Mouse (Mus musculus): Measurements from ENCODE around the gene BC028528. TPM values are rescaled to one million over a fixed set of nuclear protein-coding genes. Genes with fewer than 3 reads are reported as not detected.

BC028528 gene
- polyA plus RNA-seq, 1 experiment from 2014 or later: 10.2 TPM

DNA sequence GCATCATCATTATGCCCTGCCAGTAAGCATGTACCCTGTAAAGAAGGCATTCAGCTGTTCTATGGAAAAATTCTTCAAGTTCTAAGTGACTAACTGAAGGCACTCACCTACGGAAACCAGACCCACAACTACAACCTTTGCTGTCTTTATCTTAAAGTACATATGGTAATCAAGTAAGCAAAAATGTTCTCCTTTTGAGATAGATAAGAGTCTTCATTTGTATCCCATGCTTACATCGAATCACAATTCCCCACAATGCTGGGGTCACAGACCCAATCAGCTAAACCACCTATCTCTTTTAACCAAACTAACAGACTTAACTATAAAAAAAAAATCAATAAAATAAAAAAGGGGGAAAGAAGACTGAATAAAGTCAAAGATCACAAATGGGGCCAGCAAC is 52.6 kb downstream of the BC028528 start:
- H3K4me3 ChIP-seq: no peak overlapping the region
- peaks cover 88% of the 10 kb centered on the region for H3K36me3 ChIP-seq
- WGBS: 96% methylated on average over 2 of the region's 2 CpGs

More for the DNA sequence above, 52.6 kb downstream of the BC028528 start:
- no peaks in the 10 kb centered on the region for H3K9me3 ChIP-seq
- H3K4me1 ChIP-seq: no peaks in the 10 kb centered on the region
- H3K4me2 ChIP-seq (replicated peaks): no peak overlapping the region
- no peak for ATAC-seq (ENCODE audit: low FRiP score, low read depth)
- no peak overlapping the region for H3K9ac ChIP-seq (replicated peaks)
- H3K27ac ChIP-seq (replicated peaks): no peak overlapping the region
- H3K27me3 ChIP-seq: no peaks in the 10 kb centered on the region

Other genes with a start within 250 kb of the BC028528 start
- 74.3 and 88.9 TPM in 2 replicates for gene Mcl1, start 233.2 kb downstream of the BC028528 start, polyA plus RNA-seq (2016; fragmentation: Nextera tagmentation; extraction: Ambion mirVana)
- gene Adamtsl4, start 204.1 kb downstream of the BC028528 start, polyA plus RNA-seq (2016; fragmentation: Nextera tagmentation; extraction: Ambion mirVana): 1.3 and 1.5 TPM in 2 replicates
- gene Ecm1, start 152.4 kb downstream of the BC028528 start, polyA plus RNA-seq (2016; fragmentation: Nextera tagmentation; extraction: Ambion mirVana): 12.8 and 14.2 TPM in 2 replicates
- gene Tars2, start 131.8 kb downstream of the BC028528 start, polyA plus RNA-seq (2016; fragmentation: Nextera tagmentation; extraction: Ambion mirVana): 50.5 and 52.3 TPM in 2 replicates
- 29.2 and 29.4 TPM in 2 replicates for gene Rprd2, start 73.1 kb downstream of the BC028528 start, polyA plus RNA-seq (2016; fragmentation: Nextera tagmentation; extraction: Ambion mirVana)
- gene Prpf3, start 36.1 kb downstream of the BC028528 start, polyA plus RNA-seq (2016; fragmentation: Nextera tagmentation; extraction: Ambion mirVana): 55.8 and 61.1 TPM in 2 replicates
- gene Mrps21, start 20.5 kb downstream of the BC028528 start, polyA plus RNA-seq (2016; fragmentation: Nextera tagmentation; extraction: Ambion mirVana): 341 and 343 TPM in 2 replicates
- gene Ciart, start 9.8 kb downstream of the BC028528 start, polyA plus RNA-seq (2016; fragmentation: Nextera tagmentation; extraction: Ambion mirVana): 3.9 and 4.7 TPM in 2 replicates
- gene Aph1a, start 2.0 kb upstream of the BC028528 start, polyA plus RNA-seq (2016; fragmentation: Nextera tagmentation; extraction: Ambion mirVana): 29.7 and 33.8 TPM in 2 replicates
- 19.2 and 19.5 TPM in 2 replicates for gene Car14, start 12.7 kb upstream of the BC028528 start, polyA plus RNA-seq (2016; fragmentation: Nextera tagmentation; extraction: Ambion mirVana)
- 328 and 374 TPM in 2 replicates for gene Anp32e, start 37.2 kb upstream of the BC028528 start, polyA plus RNA-seq (2016; fragmentation: Nextera tagmentation; extraction: Ambion mirVana)
- 80.1 and 82.5 TPM in 2 replicates for gene Plekho1, start 104.0 kb upstream of the BC028528 start, polyA plus RNA-seq (2016; fragmentation: Nextera tagmentation; extraction: Ambion mirVana)
- 39.7 and 51.2 TPM in 2 replicates for gene Vps45, start 166.5 kb upstream of the BC028528 start, polyA plus RNA-seq (2016; fragmentation: Nextera tagmentation; extraction: Ambion mirVana)
- gene Otud7b, start 212.5 kb upstream of the BC028528 start, polyA plus RNA-seq (2016; fragmentation: Nextera tagmentation; extraction: Ambion mirVana): 16.2 and 19.1 TPM in 2 replicates